Mouse (Mus musculus) lung, embryonic 14.5 days (tissue): ENCODE data around the gene Asb17. TPM values are rescaled to one million over a fixed set of nuclear protein-coding genes. Genes with fewer than 3 reads are reported as not detected.
"Not testable (repeated sequence)": the region's sequence is repeated elsewhere in the genome, so short reads cannot be mapped to it uniquely, and the experiment has no call there.

Source experiments
- ATAC-seq: fragments of 200-750 bp; cut with Nextera tagmentation; 2 replicates; pipeline ENCODE4 v1.8.0; 2017; ENCODE audit warnings: mild to moderate bottlenecking, moderate TSS enrichment, moderate library complexity; ENCODE audit not compliant: insufficient read depth
- DNase-seq: peaks from one replicate; pipeline ENCODE4 v3.0.0-alpha.2; 2015
- H3K27ac ChIP-seq: fragments of 300-500 bp; sonication (generic); 2 replicates; pipeline ENCODE4 v1.5.1; 2014; ENCODE audit warnings: low read depth, mild to moderate bottlenecking, moderate library complexity
- H3K27me3 ChIP-seq: fragments of 300-500 bp; sonication (generic); 2 replicates; pipeline ENCODE4 v1.6.1; 2014; ENCODE audit warnings: low read length, control low read depth; ENCODE audit not compliant: insufficient read depth
- H3K36me3 ChIP-seq: fragments of 300-500 bp; sonication (generic); 2 replicates; pipeline ENCODE4 v1.6.1; 2014; ENCODE audit warnings: control low read depth; ENCODE audit not compliant: insufficient read depth
- H3K4me1 ChIP-seq: fragments of 300-500 bp; sonication (generic); 2 replicates; pipeline ENCODE4 v1.6.1; 2014; ENCODE audit warnings: antibody characterized with exemption, control low read depth; ENCODE audit not compliant: insufficient read depth
- H3K4me2 ChIP-seq: fragments of 300-500 bp; sonication (generic); 2 replicates; pipeline ENCODE4 v1.6.1; 2014; ENCODE audit warnings: mild to moderate bottlenecking
- H3K4me3 ChIP-seq: fragments of 300-500 bp; sonication (generic); 2 replicates; pipeline ENCODE4 v1.5.1; 2014; ENCODE audit warnings: low read depth, low read length
- H3K9ac ChIP-seq: fragments of 300-500 bp; sonication (generic); 2 replicates; pipeline ENCODE4 v1.6.1; 2014
- H3K9me3 ChIP-seq: fragments of 300-500 bp; sonication (generic); 2 replicates; pipeline ENCODE4 v1.6.1; 2016; ENCODE audit warnings: low read depth, low read length, control low read depth
- CTCF ChIP-seq: IDR thresholded peaks from 2 replicates; pipeline ENCODE4 v1.5.1; 2016; ENCODE audit warnings: antibody characterized with exemption, low read depth
- WGBS: fragments of 180-500 bp; shearing (Covaris S2); extraction: QIAGEN DNeasy Blood & Tissue Kit; methylation state at CpG from one replicate; pipeline ENCODE4 v1.1.7; 2014; 5-methylcytosine and 5-hydroxymethylcytosine counted together
- polyA plus RNA-seq: library from polyadenylated mRNA; unstranded; fragments of >200 nt; fragmentation: Nextera tagmentation; extraction: Ambion mirVana; gene quantifications from 2 replicates; pipeline ENCODE4 v1.2.1, GENCODE M21; 2014

Gene Asb17
- polyA plus RNA-seq, 1 experiment from 2014 or later = 0.09 TPM

DNA sequence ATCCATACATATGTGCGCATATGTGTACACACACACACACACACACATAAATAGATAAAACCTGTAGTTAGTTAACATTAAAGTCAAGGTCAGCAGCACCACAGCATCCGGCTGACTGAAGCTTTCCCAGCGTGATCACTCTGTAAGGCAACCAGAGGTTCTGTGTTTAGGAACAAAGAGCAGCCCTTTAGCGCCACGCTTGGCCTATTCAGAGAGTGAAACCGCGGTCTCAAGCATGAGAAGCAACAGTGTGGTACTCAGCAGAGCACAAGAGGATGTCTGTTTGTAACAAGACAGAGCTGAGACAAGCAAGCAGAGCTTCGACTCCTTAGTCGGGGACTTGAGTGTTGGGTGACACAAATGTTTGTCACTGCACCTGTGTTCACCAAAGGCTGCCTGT is 24.6 kb upstream of the Asb17 start:
- H3K4me2 ChIP-seq = no peak overlapping the region
- no peak for DNase-seq
- ATAC-seq = no peak

GRCm38 (mm10) chr3:153823671-153824515 is 20.1 kb upstream of the Asb17 start:
- Histone ChIP-seq H3K9me3 (no peaks in the 10 kb centered on the region), H3K4me1 (no peaks in the 10 kb centered on the region), H3K27ac (no peak overlapping the region), H3K9ac (no peak overlapping the region; the same call in 1 of the 2 replicates), H3K36me3 (no peaks in the 10 kb centered on the region), H3K27me3 (no peaks in the 10 kb centered on the region), H3K4me3 (no peak overlapping the region), H3K4me2 (no peak overlapping the region)
- 61% methylated on average over 11 of the region's 11 CpGs for WGBS
- no peak for TF ChIP-seq CTCF
- DNase-seq = peak; percentile 56
- no peak; the same call in 1 of the 2 replicates for ATAC-seq

More for the DNA sequence above, 24.6 kb upstream of the Asb17 start:
- Histone ChIP-seq H3K36me3 (no peaks in the 10 kb centered on the region), H3K27me3 (no peaks in the 10 kb centered on the region), H3K4me1 (no peaks in the 10 kb centered on the region), H3K4me3 (no peak overlapping the region), H3K9me3 (no peaks in the 10 kb centered on the region), H3K9ac (no peak overlapping the region), H3K27ac (no peak overlapping the region)
- 81% methylated on average over 9 of the region's 9 CpGs for WGBS
- no peak for TF ChIP-seq CTCF

DNA sequence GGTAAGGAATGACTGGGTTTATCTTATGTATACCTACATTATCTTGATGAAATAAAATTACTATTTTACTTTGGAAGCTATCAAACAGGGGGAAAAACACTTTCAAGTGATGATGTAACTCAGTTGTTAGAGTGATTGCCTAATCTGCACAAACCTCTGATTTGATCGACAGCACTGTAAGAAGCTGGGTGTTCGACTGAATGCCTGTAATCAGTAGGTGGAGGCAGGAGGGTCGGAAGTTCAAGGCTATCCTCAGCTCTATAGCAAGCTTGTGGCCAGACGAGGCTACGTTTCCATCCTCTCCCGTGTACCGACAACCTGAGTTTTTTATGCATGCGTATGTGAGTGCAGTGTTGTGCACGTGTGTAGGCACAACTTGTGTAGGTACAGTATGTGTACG is 18.8 kb upstream of the Asb17 start:
- WGBS = 86% methylated on average over 10 of the region's 10 CpGs
- TF ChIP-seq CTCF = no peak
- H3K36me3 ChIP-seq = no peaks in the 10 kb centered on the region

GRCm38 (mm10) chr3:153826616-153827015 is 17.4 kb upstream of the Asb17 start:
- no peak for TF ChIP-seq CTCF
- Histone ChIP-seq H3K9ac (no peak overlapping the region), H3K4me3 (no peak overlapping the region), H3K27me3 (no peaks in the 10 kb centered on the region), H3K27ac (no peak overlapping the region), H3K36me3 (no peaks in the 10 kb centered on the region), H3K4me1 (no peaks in the 10 kb centered on the region), H3K9me3 (no peaks in the 10 kb centered on the region), H3K4me2 (no peak overlapping the region)
- ATAC-seq (no peak), DNase-seq (no peak)
- WGBS = 37% methylated on average over 6 of the region's 6 CpGs

More for the DNA sequence above, 18.8 kb upstream of the Asb17 start:
- DNase-seq (no peak), ATAC-seq (no peak)
- Histone ChIP-seq H3K4me2 (no peak overlapping the region), H3K27ac (no peak overlapping the region), H3K4me1 (no peaks in the 10 kb centered on the region), H3K27me3 (no peaks in the 10 kb centered on the region), H3K9me3 (no peaks in the 10 kb centered on the region), H3K9ac (no peak overlapping the region), H3K4me3 (no peak overlapping the region)

DNA sequence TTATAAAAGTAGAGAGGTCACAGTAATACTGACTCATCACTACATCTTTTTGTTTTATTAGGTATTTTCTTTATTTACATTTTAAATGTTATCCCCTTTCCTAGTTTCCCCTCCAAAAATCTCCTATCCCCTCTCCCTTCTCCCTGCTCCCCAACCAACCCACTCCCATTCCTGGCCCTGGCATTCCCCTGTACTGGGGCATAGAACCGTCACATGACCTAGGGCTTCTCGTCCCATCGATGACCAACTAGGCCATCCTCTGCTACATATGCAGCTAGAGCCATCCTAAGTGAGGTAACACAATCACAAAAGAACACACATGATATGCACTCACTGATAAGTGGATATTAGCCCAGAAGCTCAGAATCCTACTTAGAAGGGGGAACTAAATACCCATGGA is 14.2 kb upstream of the Asb17 start:
- not testable (repeated sequence) for H3K27ac ChIP-seq, H3K4me2 ChIP-seq, ATAC-seq, H3K4me3 ChIP-seq, H3K4me1 ChIP-seq, H3K9me3 ChIP-seq, H3K9ac ChIP-seq, H3K36me3 ChIP-seq, H3K27me3 ChIP-seq, DNase-seq
- WGBS = 95% methylated on average over 3 of the region's 3 CpGs

- TF ChIP-seq CTCF = peak; percentile 66
- Histone ChIP-seq H3K27me3 (no peaks in the 10 kb centered on the region), H3K4me3 (no peak overlapping the region), H3K9ac (no peak overlapping the region), H3K9me3 (no peaks in the 10 kb centered on the region), H3K27ac (no peak overlapping the region), H3K36me3 (no peaks in the 10 kb centered on the region), H3K4me2 (no peak overlapping the region), H3K4me1 (no peaks in the 10 kb centered on the region)
- 72% methylated on average over 11 of the region's 11 CpGs for WGBS
- DNase-seq = peak; percentile 30
- peak; percentile 40 for ATAC-seq
These were observed 12.8 kb upstream of the Asb17 start for GRCm38 (mm10) chr3:153831014-153831872.
